Mouse (Mus musculus): ENCODE results near the gene Cd72.

DNA sequence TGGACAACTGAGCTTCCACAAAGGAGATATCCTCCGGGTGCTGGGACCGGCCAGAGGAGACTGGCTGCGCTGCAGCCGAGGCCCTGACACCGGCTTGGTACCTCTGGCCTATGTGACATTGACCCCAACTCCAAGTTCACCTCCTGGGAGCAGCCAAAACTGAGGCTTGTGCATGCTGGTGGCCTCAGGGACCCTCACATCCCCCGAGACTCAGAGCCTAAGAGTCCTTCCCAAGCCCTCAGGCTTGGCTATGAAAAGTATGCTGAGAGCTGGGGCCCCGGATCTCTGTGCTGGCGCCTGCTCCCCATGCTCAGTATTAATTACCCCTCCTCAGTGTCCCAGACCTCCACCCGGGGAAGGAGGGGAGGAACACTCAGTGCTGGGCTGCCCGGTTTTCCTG lies 27.9 kb downstream of the Cd72 start:
- no peak for TF ChIP-seq GATA1 (IDR thresholded peaks at IDR 0.05; ENCODE audit: borderline replicate concordance, low read length)
- no peak for TF ChIP-seq FLI1 (IDR thresholded peaks at IDR 0.05; ENCODE audit: low read length)
